15 mouse cellular contexts compared by ENCODE assay signal in genomic region chr7:84285790-84286189, GRCm38 (mm10).
"Had no signal": no experiment of that assay in that cellular context is flagged by ENCODE, and none has a peak within 500 bp of the region (broad histone marks: within the 10 kb centered on the region; RNA-seq: fewer than 3 reads in every experiment).

No protein-coding gene starts in this region.

- H3K4me1 ChIP-seq: kidney, embryonic 15.5 days; limb, embryonic 10.5 days; liver, embryonic 15.5 days; midbrain, embryonic 13.5 days; neural tube, embryonic 15.5 days; stomach, embryonic 15.5 days had no signal

- H3K4me2 ChIP-seq: kidney, embryonic 15.5 days; liver, embryonic 11.5 days; liver, embryonic 15.5 days; midbrain, embryonic 13.5 days; neural tube, embryonic 15.5 days; stomach, embryonic 15.5 days had no signal

- H3K4me3 ChIP-seq: kidney, embryonic 15.5 days; limb, embryonic 10.5 days; liver, embryonic 15.5 days; midbrain, embryonic 13.5 days; myocyte; neural tube, embryonic 15.5 days; stomach, embryonic 15.5 days had no signal

- H3K36me3 ChIP-seq: liver, embryonic 15.5 days; stomach, embryonic 15.5 days had no signal

- H3K27ac ChIP-seq: kidney, embryonic 15.5 days; limb, embryonic 10.5 days; liver, embryonic 15.5 days; midbrain, embryonic 13.5 days; neural tube, embryonic 15.5 days; stomach, embryonic 15.5 days had no signal

- DNase-seq: kidney, adult 2 months; kidney, postnatal 14 days; lung, adult 2 months; lung, postnatal 36 days; thymus, adult 2 months; thymus, postnatal 25 days had no signal

- H3K9ac ChIP-seq: kidney, embryonic 15.5 days; liver, embryonic 15.5 days; midbrain, embryonic 13.5 days; neural tube, embryonic 15.5 days; stomach, embryonic 15.5 days had no signal

- H3K27me3 ChIP-seq: kidney, embryonic 15.5 days; liver, embryonic 15.5 days; midbrain, embryonic 13.5 days; neural tube, embryonic 15.5 days; stomach, embryonic 15.5 days had no signal

- H3K9me3 ChIP-seq: kidney, embryonic 15.5 days; limb, embryonic 10.5 days; liver, embryonic 15.5 days; midbrain, embryonic 13.5 days; neural tube, embryonic 15.5 days; stomach, embryonic 15.5 days had no signal

- ATAC-seq: lung, postnatal 0 days; midbrain, embryonic 13.5 days had no signal
